Mouse (Mus musculus): Measurements from ENCODE around the gene Sap25.

DNA sequence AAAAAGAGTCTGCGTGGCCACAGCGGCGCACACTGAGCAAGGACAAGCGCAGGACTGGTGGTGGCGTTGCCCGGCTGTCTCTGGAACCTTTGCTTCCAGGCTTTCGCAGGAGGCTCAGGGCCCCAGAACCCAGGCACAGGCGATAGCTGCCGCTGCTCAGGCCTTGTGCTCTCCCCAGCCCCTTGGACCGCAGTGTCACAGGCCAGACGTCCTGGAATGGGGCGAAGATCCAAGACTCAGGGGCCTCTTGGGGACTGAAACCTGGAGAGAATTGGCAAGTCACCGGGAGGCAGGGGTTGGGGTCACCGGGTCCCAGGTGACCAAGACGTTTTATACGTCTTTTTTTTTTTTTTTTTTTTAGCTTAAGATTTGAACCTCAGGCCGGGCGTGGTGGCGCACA, 3.4 kb downstream of the Sap25 start:
- no peak for TF ChIP-seq CTCF (IDR thresholded peaks at IDR 0.05; ENCODE audit: low read depth)
- no peak for TF ChIP-seq EP300 (IDR thresholded peaks at IDR 0.05; ENCODE audit: low read depth)
